Mouse (Mus musculus): ENCODE data around the gene Zfp113. TPM values are rescaled to one million over a fixed set of nuclear protein-coding genes. Genes with fewer than 3 reads are reported as not detected.
A peak's percentile ranks its signal among the peaks of the same experiment; 100 is the strongest.
"Not testable (repeated sequence)": the region's sequence is repeated elsewhere in the genome, so short reads cannot be mapped to it uniquely, and the experiment has no call there.

Gene Zfp113
- polyA plus RNA-seq, 1 experiment = 3.0 TPM

DNA sequence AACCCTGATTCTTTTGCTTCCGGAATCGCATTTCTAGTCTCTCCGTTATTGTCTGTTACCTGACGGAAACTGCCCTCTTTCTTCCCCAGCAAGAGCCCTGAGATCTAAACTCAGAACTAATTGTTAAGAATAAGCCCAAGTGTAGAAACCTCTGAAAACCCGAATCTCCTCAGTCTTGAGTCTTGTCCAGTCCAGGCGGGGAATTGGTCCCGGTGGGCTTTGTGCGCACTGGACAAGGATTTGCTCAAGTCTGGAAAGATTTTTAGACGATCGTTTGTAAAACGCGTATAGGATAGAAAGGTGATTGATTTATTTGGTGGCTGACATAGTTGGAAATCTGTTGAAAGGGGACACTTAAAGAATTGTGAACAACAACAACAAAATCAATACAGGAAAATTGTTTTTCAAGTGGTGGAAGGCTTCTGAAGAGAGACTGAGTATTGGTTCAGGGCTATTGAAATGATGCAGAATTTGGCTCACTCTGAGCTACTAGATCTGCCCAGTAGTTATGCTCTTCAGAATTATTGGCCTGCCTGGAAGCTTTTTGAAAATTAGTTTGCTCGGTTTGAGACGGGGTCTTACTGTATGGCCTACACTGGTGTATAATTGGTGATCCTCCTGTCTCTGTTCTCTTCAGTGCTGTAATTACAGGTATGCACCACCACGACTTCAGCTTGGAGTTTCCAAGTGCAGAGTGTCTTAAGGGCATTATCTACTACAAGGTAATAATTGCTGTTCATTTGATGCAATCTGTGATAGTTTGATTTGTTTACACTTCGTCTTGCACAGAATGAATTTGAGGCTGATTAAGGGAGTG, 38.1 kb downstream of the Zfp113 start:
- peak overlapping the region; percentile 62 for H3K4me3 ChIP-seq
- peak overlapping the region; percentile 79 for H3K4me2 ChIP-seq (ENCODE audit: low read depth)
- peak overlapping the region; percentile 27 for H3ac ChIP-seq (ENCODE audit: control insufficient read depth, insufficient read length)
- no peak for TF ChIP-seq SRF (IDR thresholded peaks at IDR 0.05; ENCODE audit: control insufficient read depth, insufficient read length, low read depth)
- no peak for TF ChIP-seq USF1 (IDR thresholded peaks at IDR 0.05; ENCODE audit: low read depth)
- no peak for TF ChIP-seq POLR2A (IDR thresholded peaks at IDR 0.05; ENCODE audit: insufficient read length, low read depth)
- no peak for TF ChIP-seq MAX (IDR thresholded peaks at IDR 0.05; ENCODE audit: low read depth)
- no peaks in the 10 kb centered on the region for H3K27me3 ChIP-seq (ENCODE audit: control insufficient read depth, insufficient read depth, insufficient read length)
- H3K79me2 ChIP-seq (ENCODE audit: control insufficient read depth, insufficient read depth) = peaks cover 27% of the 10 kb centered on the region
- peaks cover 5% of the 10 kb centered on the region for H3K36me3 ChIP-seq (ENCODE audit: control insufficient read depth, insufficient read depth)

DNA sequence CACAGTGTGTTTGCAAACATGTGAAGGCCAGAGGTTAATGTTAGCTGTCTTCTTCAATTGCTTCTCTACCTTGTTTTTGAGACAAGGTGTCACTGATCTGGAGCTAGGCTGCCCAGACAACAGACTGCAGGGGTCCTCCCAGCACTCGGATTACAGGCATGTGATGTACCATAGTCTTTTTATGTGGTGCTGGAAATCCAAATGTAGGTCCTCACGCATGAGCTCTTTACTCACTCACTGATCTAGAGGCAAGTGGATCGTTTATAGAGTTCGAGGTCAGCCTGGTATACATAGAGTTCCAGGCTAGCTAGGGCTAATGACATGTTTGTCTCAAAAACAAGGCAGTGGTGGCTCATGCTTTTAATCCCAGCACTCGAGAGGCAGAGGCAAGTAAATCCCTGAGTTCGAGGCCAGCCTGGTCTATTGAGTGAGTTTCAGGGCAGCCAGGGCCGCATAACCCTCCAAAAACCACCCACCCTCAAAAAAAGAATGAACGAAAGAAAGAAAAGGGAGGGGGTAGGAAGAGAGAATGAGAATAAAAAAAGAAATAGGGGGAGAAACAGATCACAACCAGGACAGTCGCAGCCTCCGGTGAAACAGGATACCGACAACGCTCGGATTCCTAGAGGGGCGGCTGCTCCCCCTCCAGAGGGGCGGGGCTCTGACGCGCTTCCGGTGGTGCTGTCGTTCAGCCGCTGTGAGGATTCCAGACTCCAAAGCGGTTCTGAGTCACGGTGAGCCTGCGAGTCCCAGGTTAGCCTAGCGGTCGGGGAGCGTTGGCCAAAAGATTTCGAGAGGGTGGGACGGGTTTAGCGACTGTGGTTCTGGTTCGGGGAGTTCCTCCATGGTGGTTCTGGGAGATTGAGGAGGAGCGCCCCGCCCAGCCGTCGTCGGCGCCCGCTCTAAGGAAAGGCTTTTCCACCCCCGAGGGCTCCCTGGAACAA, 39.0 kb downstream of the Zfp113 start, which contains the start of gene Zscan21:
TSS of gene Zscan21 (plus strand) at position 649 of the 944 bp plus-strand sequence.
- Histone ChIP-seq H3K4me3 (peak within 1 kb of the TSS; percentile 62), H3K27me3 (ENCODE audit: control insufficient read depth, insufficient read depth, insufficient read length) (no peaks in the 10 kb centered on the region), H3K36me3 (ENCODE audit: control insufficient read depth, insufficient read depth) (no peaks in the 10 kb centered on the region), H3K4me2 (ENCODE audit: low read depth) (peak within 1 kb of the TSS; percentile 79), H3K79me2 (ENCODE audit: control insufficient read depth, insufficient read depth) (peaks cover 27% of the 10 kb centered on the region), H3ac (ENCODE audit: control insufficient read depth, insufficient read length) (peak within 1 kb of the TSS; percentile 27)
- TF ChIP-seq USF1 (IDR thresholded peaks at IDR 0.05; ENCODE audit: low read depth) = no peak
- peak in 1 of 3 experiments; percentile 18 for TF ChIP-seq MYOG (IDR thresholded peaks at IDR 0.05; ENCODE audit: control insufficient read depth in 1 of 3, insufficient read depth in 1 of 3, insufficient read length in 2 of 3, low read depth in 2 of 3)
- TF ChIP-seq POLR2A (IDR thresholded peaks at IDR 0.05; ENCODE audit: insufficient read length, low read depth) = peak; percentile 91
- TF ChIP-seq MAX (IDR thresholded peaks at IDR 0.05; ENCODE audit: low read depth) = no peak
- TF ChIP-seq POLR2AphosphoS2 (IDR thresholded peaks at IDR 0.05; ENCODE audit: insufficient read length, low read depth) = peak; percentile 94
- no peak for TF ChIP-seq SRF (IDR thresholded peaks at IDR 0.05; ENCODE audit: control insufficient read depth, insufficient read length, low read depth)

DNA sequence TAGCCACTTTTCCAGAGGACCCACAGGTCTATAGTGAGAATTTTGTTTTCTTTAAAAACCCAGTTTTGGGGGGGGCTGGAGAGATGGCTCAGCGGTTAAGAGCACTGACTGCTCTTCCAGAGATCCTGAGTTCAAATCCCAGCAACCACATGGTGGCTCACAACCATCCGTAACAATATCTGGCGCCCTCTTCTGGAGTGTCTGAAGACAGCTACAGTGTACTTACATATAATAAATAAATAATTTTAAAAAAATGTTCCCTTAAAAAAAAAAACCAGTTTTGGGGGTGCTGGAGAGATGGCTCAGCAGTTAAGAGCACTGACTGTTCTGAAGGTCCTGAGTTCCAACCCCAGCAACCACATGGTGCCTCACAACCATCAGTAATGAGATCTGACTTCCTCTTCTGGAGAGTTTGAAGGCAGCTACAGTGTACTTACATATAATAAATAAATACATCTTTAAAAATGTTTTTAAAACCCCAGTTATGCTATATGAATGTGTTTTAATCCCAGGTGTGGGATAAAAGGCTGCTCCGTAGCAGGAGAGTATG, 45.6 kb downstream of the Zfp113 start:
- not testable (repeated sequence) for H3K4me2 ChIP-seq (ENCODE audit: low read depth); H3K36me3 ChIP-seq (ENCODE audit: control insufficient read depth, insufficient read depth); H3K27me3 ChIP-seq (ENCODE audit: control insufficient read depth, insufficient read depth, insufficient read length); H3K4me3 ChIP-seq; H3ac ChIP-seq (ENCODE audit: control insufficient read depth, insufficient read length); H3K79me2 ChIP-seq (ENCODE audit: control insufficient read depth, insufficient read depth)

DNA sequence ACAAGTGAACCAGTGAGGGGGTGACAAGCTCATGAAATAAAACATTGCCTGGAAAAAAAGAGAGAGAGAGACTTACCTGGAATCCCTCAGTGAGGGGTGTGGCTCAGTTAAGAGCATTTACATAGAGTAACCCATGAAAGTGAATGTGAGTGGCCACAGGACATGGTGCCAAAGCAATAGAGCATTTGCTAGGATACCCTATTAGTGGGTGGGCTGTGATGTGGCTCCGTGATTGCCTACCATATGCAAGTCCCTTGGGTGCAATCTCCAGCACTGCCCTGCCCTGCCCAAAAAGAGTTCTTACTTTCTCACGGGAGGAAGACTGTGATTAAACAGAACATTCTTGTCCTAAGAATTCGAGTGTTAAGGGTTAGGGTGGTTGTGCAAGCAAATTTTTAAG, 48.4 kb downstream of the Zfp113 start:
- H3K36me3 ChIP-seq (ENCODE audit: control insufficient read depth, insufficient read depth) = peaks cover 9% of the 10 kb centered on the region
- no peak overlapping the region for H3ac ChIP-seq (ENCODE audit: control insufficient read depth, insufficient read length)
- no peak overlapping the region for H3K4me3 ChIP-seq
- H3K27me3 ChIP-seq (ENCODE audit: control insufficient read depth, insufficient read depth, insufficient read length) = no peaks in the 10 kb centered on the region
- H3K79me2 ChIP-seq (ENCODE audit: control insufficient read depth, insufficient read depth) = no peaks in the 10 kb centered on the region
- H3K4me2 ChIP-seq (ENCODE audit: low read depth) = no peak overlapping the region
- TF ChIP-seq TCF3 (IDR thresholded peaks at IDR 0.05; ENCODE audit: insufficient read length, low read depth) = no peak
- TF ChIP-seq MAX (IDR thresholded peaks at IDR 0.05; ENCODE audit: low read depth) = no peak
- TF ChIP-seq MYOG (IDR thresholded peaks at IDR 0.05; ENCODE audit: control insufficient read depth in 1 of 3, insufficient read depth in 1 of 3, insufficient read length in 2 of 3, low read depth in 2 of 3) = no peak
- TF ChIP-seq E2F4 (IDR thresholded peaks at IDR 0.05; ENCODE audit: insufficient read depth) = no peak
- TF ChIP-seq POLR2AphosphoS2 (IDR thresholded peaks at IDR 0.05; ENCODE audit: insufficient read length, low read depth) = peak; percentile 74
- TF ChIP-seq SRF (IDR thresholded peaks at IDR 0.05; ENCODE audit: control insufficient read depth, insufficient read length, low read depth) = no peak
- no peak for TF ChIP-seq MYOD1 (IDR thresholded peaks at IDR 0.05; ENCODE audit: control insufficient read depth in 1 of 3, insufficient read length in 2 of 3, low read depth in 2 of 3)

DNA sequence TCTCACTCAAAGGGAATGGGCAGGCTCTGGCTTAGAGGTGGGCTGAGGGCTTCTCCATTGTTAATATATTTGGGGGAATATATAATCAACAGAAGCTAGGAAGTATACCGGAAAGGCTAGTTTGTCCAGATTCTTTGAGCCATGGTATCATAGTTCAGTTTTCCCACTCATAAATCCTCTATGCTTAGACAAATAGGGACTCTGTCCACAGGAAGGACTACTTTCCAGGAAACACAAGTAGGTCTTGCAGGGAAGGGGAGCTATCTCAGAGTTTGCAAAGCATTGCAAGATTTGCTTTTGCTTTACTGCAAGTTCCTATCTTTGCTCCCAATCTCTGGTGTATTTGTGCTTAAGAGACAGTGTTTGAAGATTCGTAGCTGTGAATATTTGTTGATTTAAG, 50.6 kb downstream of the Zfp113 start:
- TF ChIP-seq SRF (IDR thresholded peaks at IDR 0.05; ENCODE audit: control insufficient read depth, insufficient read length, low read depth) (no peak), POLR2AphosphoS2 (IDR thresholded peaks at IDR 0.05; ENCODE audit: insufficient read length, low read depth) (no peak), MYOG (IDR thresholded peaks at IDR 0.05; ENCODE audit: control insufficient read depth in 1 of 3, insufficient read depth in 1 of 3, insufficient read length in 2 of 3, low read depth in 2 of 3) (no peak), MAX (IDR thresholded peaks at IDR 0.05; ENCODE audit: low read depth) (no peak), TCF3 (IDR thresholded peaks at IDR 0.05; ENCODE audit: insufficient read length, low read depth) (no peak), REST (IDR thresholded peaks at IDR 0.05; ENCODE audit: insufficient read depth, insufficient read length) (no peak), E2F4 (IDR thresholded peaks at IDR 0.05; ENCODE audit: insufficient read depth) (no peak), MYOD1 (IDR thresholded peaks at IDR 0.05; ENCODE audit: control insufficient read depth in 1 of 3, insufficient read length in 2 of 3, low read depth in 2 of 3) (no peak), TCF12 (IDR thresholded peaks at IDR 0.05; ENCODE audit: insufficient read depth, poor library complexity, severe bottlenecking) (no peak), USF1 (IDR thresholded peaks at IDR 0.05; ENCODE audit: low read depth) (no peak), POLR2A (IDR thresholded peaks at IDR 0.05; ENCODE audit: insufficient read length, low read depth) (no peak), CEBPB (IDR thresholded peaks at IDR 0.05; ENCODE audit: insufficient read depth, poor library complexity, severe bottlenecking) (no peak)
- no peaks in the 10 kb centered on the region for H3K79me2 ChIP-seq (ENCODE audit: control insufficient read depth, insufficient read depth)
- peaks cover 23% of the 10 kb centered on the region for H3K36me3 ChIP-seq (ENCODE audit: control insufficient read depth, insufficient read depth)
- no peaks in the 10 kb centered on the region for H3K27me3 ChIP-seq (ENCODE audit: control insufficient read depth, insufficient read depth, insufficient read length)
- no peak overlapping the region for H3K4me2 ChIP-seq (ENCODE audit: low read depth)
- no peak overlapping the region for H3K4me3 ChIP-seq
- H3ac ChIP-seq (ENCODE audit: control insufficient read depth, insufficient read length) = no peak overlapping the region
